Mouse (Mus musculus): ENCODE data around the gene Gtf2h2. TPM values are rescaled to one million over a fixed set of nuclear protein-coding genes. Genes with fewer than 3 reads are reported as not detected.
"Not testable (repeated sequence)": the region's sequence is repeated elsewhere in the genome, so short reads cannot be mapped to it uniquely, and the experiment has no call there.

Gtf2h2 gene
- polyA plus RNA-seq, 2 experiments, result 62.6 to 95.3 TPM

- H3K9me3 ChIP-seq (ENCODE audit: control insufficient read depth, low read length), result no peaks in the 10 kb centered on the region
- H3K4me2 ChIP-seq (replicated peaks; ENCODE audit: low read depth, low read length, severe bottlenecking), result no peak overlapping the region
- H3K9ac ChIP-seq (ENCODE audit: low read depth, low read length, severe bottlenecking), result no peak overlapping the region
- 0 out of 2 replicates have a peak overlapping the region, but pooled peaks have one; percentile 28 for H3K27ac ChIP-seq (replicated peaks; ENCODE audit: low read depth, low read length)
- H3K27me3 ChIP-seq (ENCODE audit: control insufficient read depth, insufficient read depth, low read length), result no peaks in the 10 kb centered on the region
- DNase-seq (ENCODE audit: low spot score), result no peak
- peaks cover 6% of the 10 kb centered on the region for H3K4me1 ChIP-seq (ENCODE audit: control insufficient read depth, insufficient read depth, low read length)
- ATAC-seq (ENCODE audit: low FRiP score, low read depth), result no peak
- 85% methylated on average over 6 of the region's 6 CpGs for WGBS
- no peak for TF ChIP-seq POLR2A (IDR thresholded peaks at IDR 0.05; ENCODE audit: borderline replicate concordance, extremely low read depth, insufficient read depth, insufficient read length)
- no peak overlapping the region for H3K4me3 ChIP-seq (replicated peaks; ENCODE audit: low read length)
- H3K36me3 ChIP-seq (ENCODE audit: control insufficient read depth, insufficient read depth, low read length), result no peaks in the 10 kb centered on the region
Observed at GRCm38 (mm10) chr13:100517652-100518153, 25.3 kb upstream of the Gtf2h2 start.

- Histone ChIP-seq H3K9me3 (ENCODE audit: control insufficient read depth, low read length) (no peaks in the 10 kb centered on the region), H3K36me3 (ENCODE audit: control insufficient read depth, insufficient read depth, low read length) (no peaks in the 10 kb centered on the region), H3K4me3 (replicated peaks; ENCODE audit: low read length) (no peak overlapping the region), H3K4me2 (replicated peaks; ENCODE audit: low read depth, low read length, severe bottlenecking) (no peak overlapping the region), H3K27ac (replicated peaks; ENCODE audit: low read depth, low read length) (peak overlapping the region; percentile 49), H3K4me1 (ENCODE audit: control insufficient read depth, insufficient read depth, low read length) (peaks cover 6% of the 10 kb centered on the region), H3K9ac (ENCODE audit: low read depth, low read length, severe bottlenecking) (no peak overlapping the region), H3K27me3 (ENCODE audit: control insufficient read depth, insufficient read depth, low read length) (no peaks in the 10 kb centered on the region)
- ATAC-seq (ENCODE audit: low FRiP score, low read depth) (peak; percentile 85), DNase-seq (ENCODE audit: low spot score) (peak; percentile 63)
- no peak for TF ChIP-seq POLR2A (IDR thresholded peaks at IDR 0.05; ENCODE audit: borderline replicate concordance, extremely low read depth, insufficient read depth, insufficient read length)
- WGBS, result 17% methylated on average over 12 of the region's 12 CpGs
Observed at GRCm38 (mm10) chr13:100516213-100517105, 24.1 kb upstream of the Gtf2h2 start.

GRCm38 (mm10) chr13:100512792-100513191, 20.4 kb upstream of the Gtf2h2 start:
- Histone ChIP-seq H3K27ac (replicated peaks; ENCODE audit: low read depth, low read length) (no peak overlapping the region), H3K9ac (ENCODE audit: low read depth, low read length, severe bottlenecking) (no peak overlapping the region)
- no peak for DNase-seq (ENCODE audit: low spot score)

GRCm38 (mm10) chr13:100511860-100512364, 19.5 kb upstream of the Gtf2h2 start:
- ATAC-seq (ENCODE audit: low FRiP score, low read depth) (no peak), DNase-seq (ENCODE audit: low spot score) (no peak)
- no peak for TF ChIP-seq POLR2A (IDR thresholded peaks at IDR 0.05; ENCODE audit: borderline replicate concordance, extremely low read depth, insufficient read depth, insufficient read length)
- Histone ChIP-seq H3K27me3 (ENCODE audit: control insufficient read depth, insufficient read depth, low read length) (no peaks in the 10 kb centered on the region), H3K9me3 (ENCODE audit: control insufficient read depth, low read length) (no peaks in the 10 kb centered on the region), H3K36me3 (ENCODE audit: control insufficient read depth, insufficient read depth, low read length) (no peaks in the 10 kb centered on the region), H3K4me2 (replicated peaks; ENCODE audit: low read depth, low read length, severe bottlenecking) (no peak overlapping the region), H3K4me1 (ENCODE audit: control insufficient read depth, insufficient read depth, low read length) (peaks cover 5% of the 10 kb centered on the region), H3K4me3 (replicated peaks; ENCODE audit: low read length) (no peak overlapping the region), H3K27ac (replicated peaks; ENCODE audit: low read depth, low read length) (no peak overlapping the region), H3K9ac (ENCODE audit: low read depth, low read length, severe bottlenecking) (no peak overlapping the region)
- 76% methylated on average over 4 of the region's 4 CpGs for WGBS

More at GRCm38 (mm10) chr13:100512792-100513191, 20.4 kb upstream of the Gtf2h2 start:
- Histone ChIP-seq H3K36me3 (ENCODE audit: control insufficient read depth, insufficient read depth, low read length) (no peaks in the 10 kb centered on the region), H3K4me2 (replicated peaks; ENCODE audit: low read depth, low read length, severe bottlenecking) (no peak overlapping the region), H3K4me1 (ENCODE audit: control insufficient read depth, insufficient read depth, low read length) (peaks cover 6% of the 10 kb centered on the region), H3K9me3 (ENCODE audit: control insufficient read depth, low read length) (no peaks in the 10 kb centered on the region), H3K4me3 (replicated peaks; ENCODE audit: low read length) (no peak overlapping the region), H3K27me3 (ENCODE audit: control insufficient read depth, insufficient read depth, low read length) (no peaks in the 10 kb centered on the region)
- TF ChIP-seq POLR2A (IDR thresholded peaks at IDR 0.05; ENCODE audit: borderline replicate concordance, extremely low read depth, insufficient read depth, insufficient read length), result no peak
- 92% methylated on average over 2 of the region's 2 CpGs for WGBS
- no peak for ATAC-seq (ENCODE audit: low FRiP score, low read depth)

- no peak for TF ChIP-seq POLR2A (IDR thresholded peaks at IDR 0.05; ENCODE audit: borderline replicate concordance, extremely low read depth, insufficient read depth, insufficient read length)
- H3K36me3 ChIP-seq (ENCODE audit: control insufficient read depth, insufficient read depth, low read length), result no peaks in the 10 kb centered on the region
- H3K27me3 ChIP-seq (ENCODE audit: control insufficient read depth, insufficient read depth, low read length), result no peaks in the 10 kb centered on the region
- H3K27ac ChIP-seq (replicated peaks; ENCODE audit: low read depth, low read length), result no peak overlapping the region
- WGBS, result 77% methylated on average over 7 of the region's 7 CpGs
- no peak for ATAC-seq (ENCODE audit: low FRiP score, low read depth)
- H3K4me1 ChIP-seq (ENCODE audit: control insufficient read depth, insufficient read depth, low read length), result no peaks in the 10 kb centered on the region
- no peaks in the 10 kb centered on the region for H3K9me3 ChIP-seq (ENCODE audit: control insufficient read depth, low read length)
- no peak overlapping the region for H3K9ac ChIP-seq (ENCODE audit: low read depth, low read length, severe bottlenecking)
- DNase-seq (ENCODE audit: low spot score), result no peak
- no peak overlapping the region for H3K4me3 ChIP-seq (replicated peaks; ENCODE audit: low read length)
- H3K4me2 ChIP-seq (replicated peaks; ENCODE audit: low read depth, low read length, severe bottlenecking), result no peak overlapping the region
Observed at GRCm38 (mm10) chr13:100511146-100511859, 18.9 kb upstream of the Gtf2h2 start.

- not testable (repeated sequence) for H3K27ac ChIP-seq (replicated peaks; ENCODE audit: low read depth, low read length); H3K9me3 ChIP-seq (ENCODE audit: control insufficient read depth, low read length); H3K4me2 ChIP-seq (replicated peaks; ENCODE audit: low read depth, low read length, severe bottlenecking); H3K9ac ChIP-seq (ENCODE audit: low read depth, low read length, severe bottlenecking); H3K4me3 ChIP-seq (replicated peaks; ENCODE audit: low read length); ATAC-seq (ENCODE audit: low FRiP score, low read depth); H3K27me3 ChIP-seq (ENCODE audit: control insufficient read depth, insufficient read depth, low read length); DNase-seq (ENCODE audit: low spot score); H3K4me1 ChIP-seq (ENCODE audit: control insufficient read depth, insufficient read depth, low read length); H3K36me3 ChIP-seq (ENCODE audit: control insufficient read depth, insufficient read depth, low read length)
Observed at GRCm38 (mm10) chr13:100499625-100500024, 7.2 kb upstream of the Gtf2h2 start.
